Mouse (Mus musculus) gastrocnemius, postnatal 25 days (tissue): ENCODE measurements around the gene Chrna10. TPM values are rescaled to one million over a fixed set of nuclear protein-coding genes. Genes with fewer than 3 reads are reported as not detected.

Experiments
- DNase-seq: peaks from one replicate; pipeline ENCODE4 v3.0.0; 2022
- total RNA-seq, 2 experiments: library from RNA; stranded (reverse); gene quantifications; 1 replicate in 1 of 2; 2 replicates in 1 of 2; pipeline ENCODE4 v1.2.3; 2021

Chrna10 gene
- total RNA-seq, 2 experiments from 2014 or later = not detected

DNA sequence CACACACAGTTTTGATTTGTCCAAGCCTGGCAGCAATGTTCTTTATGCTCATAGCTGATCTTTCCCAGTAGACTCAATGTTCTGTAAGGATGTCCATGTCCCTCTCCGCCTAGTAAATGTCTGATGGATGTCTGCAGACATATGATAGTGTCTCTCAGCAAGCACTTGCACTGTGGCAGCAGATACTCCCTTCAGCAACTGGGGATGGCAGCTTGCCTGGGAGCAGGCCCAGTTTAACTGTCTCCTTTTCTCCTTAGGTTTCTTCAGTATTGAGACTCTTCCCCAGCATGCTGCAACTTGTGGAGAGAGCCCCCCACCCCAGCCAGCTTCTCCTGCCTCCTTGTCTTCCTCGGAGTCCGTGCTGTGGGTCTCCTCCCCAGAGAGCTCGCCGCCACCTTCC is 34.8 kb downstream of the Chrna10 start:
- DNase-seq = no peak

DNA sequence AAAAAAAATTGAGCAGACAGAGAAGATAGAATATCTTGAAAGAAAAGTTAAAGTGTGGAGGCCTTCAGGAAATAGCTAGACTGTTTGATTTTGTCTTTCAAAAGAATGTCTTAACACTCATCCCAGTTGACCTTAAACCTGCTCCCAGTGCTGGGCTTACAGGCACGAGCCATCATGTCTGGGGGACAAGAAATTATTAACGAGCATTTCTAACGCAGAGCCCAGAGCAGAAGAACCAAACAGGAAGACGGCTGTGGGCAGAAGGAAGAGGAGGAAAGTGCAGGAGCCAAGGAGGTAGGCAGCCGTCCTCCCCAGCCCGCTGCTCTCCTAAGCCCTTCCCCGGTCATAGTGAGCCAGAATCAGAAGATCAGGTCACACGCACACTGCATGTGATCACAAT is 36.3 kb downstream of the Chrna10 start:
- DNase-seq = no peak

DNA sequence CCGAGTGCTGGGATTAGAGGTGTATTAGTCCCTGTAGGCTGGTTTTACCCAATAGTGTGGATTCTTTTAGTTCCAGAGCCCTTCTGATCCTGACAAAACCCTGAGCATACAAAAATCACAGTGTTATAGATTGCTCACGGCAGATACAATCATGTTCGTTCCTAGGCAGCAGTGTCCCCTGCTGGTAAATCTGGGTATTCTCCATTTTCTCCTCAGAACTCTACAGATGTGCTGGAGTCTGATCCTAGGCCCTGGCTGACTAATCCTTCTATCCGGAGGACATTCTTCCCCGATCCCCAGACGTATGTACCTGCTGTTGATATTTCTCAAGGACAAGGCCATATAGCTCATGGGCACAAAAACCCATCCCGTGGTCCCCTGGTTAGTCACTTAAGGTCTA is 38.1 kb downstream of the Chrna10 start:
- DNase-seq = no peak

DNA sequence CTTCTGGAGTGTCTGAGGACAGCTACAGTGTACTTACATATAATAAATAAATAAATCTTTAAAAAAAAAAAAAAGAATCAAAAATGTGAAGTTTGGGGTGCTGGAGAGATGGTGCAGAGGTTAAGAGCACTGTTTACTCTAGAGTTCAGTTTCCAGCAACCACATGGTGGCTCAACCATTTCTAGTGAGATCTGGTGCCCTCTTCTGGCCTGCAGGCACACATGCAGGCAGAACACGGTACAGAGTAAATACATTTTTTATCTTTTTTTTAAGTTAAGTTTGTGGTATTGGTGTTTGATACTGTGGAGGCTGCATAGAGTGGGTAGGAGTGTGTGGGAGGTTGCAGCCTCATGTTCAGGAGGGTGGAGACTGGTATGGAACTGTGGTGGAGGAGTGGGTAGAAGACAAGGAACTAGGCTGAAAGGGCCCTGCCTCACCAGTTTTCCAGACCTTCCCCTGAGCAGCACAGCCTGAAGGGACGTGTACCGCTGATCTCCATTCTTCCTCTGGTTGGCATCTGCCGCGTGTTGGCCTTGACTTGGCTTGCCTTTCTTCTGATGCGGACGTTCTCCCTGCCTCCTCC is 39.8 kb downstream of the Chrna10 start:
- no peak for DNase-seq

DNA sequence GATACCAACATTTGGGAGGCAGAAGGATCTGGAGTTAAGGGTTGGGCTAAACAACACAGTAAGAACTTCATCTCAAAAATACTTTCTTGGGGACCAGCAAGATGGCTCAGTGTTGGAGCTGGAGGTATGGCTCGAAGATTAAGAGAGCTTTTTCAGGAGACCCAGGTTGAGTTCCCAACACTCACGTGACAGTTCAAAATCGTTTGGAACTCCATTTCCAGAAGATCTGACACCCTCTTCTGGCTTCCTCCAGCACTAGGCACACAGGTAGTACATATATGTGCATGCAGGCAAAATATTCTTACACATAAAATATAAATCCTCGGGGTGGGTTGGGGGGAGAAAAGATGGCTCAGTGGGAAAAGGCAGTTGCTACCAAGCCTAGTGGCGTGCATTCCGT is 50.3 kb downstream of the Chrna10 start:
- DNase-seq = no peak

DNA sequence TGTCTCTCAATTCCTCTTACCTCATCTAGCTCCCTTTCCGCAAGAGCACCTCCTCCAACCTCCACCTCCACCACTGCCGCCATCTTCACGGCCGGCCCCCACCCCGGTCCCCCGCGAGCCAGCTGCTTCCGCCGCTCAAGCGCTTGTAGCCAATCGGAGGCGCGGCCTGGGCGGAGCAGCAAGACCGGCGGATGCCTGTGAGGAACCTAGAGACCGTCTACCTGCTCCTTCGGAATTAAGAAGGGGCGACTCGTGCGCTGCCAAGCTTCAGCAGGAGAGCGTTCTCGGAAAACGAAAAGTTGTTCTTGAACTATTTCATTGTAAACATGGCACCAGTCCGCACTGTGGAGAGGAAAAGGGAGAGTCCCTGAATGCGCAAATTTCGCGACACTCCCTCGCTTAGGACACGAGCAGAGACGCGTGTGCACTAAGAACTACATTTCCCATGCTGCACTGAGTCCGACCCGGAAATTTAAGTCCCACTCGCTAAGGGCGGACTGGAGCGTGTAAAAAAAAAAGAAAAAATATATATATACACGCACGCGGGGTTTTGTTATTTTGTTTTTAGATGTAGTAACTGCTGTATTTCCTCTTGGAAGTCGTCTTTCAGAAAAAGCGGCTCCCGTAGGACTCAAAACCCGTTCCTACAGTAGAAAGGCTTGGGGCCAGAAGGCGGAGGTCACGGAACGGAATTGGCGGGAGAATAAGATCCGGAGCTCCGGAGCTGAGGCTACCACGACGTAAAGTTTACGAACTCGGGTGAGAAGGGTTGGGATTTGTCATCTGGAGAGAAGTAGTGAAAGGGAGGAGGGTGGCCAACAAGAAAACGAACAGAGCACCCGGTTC is 51.4 kb downstream of the Chrna10 start, which contains the start of the genes Rnf121, Xndc1 and Xntrpc:
Gene Rnf121 (minus strand): TSS at position 424 of the 846 bp plus-strand sequence.
Gene Xndc1 (plus strand): TSS at position 466 of the 846 bp plus-strand sequence.
Gene Xntrpc (plus strand): TSS at position 668 of the 846 bp plus-strand sequence.
- peak; percentile 92 for DNase-seq

DNA sequence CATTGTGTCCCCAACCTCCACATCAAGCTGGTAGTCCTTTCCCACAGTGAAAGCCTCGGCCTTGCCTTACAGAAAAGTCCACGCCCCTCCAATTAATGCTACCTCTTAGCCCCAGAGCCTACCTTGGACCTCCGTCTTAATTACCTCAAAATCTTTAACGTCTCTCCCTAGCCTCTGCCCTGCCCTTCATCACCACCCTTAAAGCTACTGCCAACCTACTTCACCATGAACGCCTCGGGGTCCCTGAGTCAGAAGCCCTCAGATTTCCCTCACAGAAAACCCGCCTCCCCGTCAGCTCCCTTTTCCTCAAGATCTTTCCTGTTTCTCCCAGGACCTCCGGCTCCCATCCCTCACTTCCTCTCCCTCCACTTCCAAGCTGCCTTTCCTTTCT is 52.0 kb downstream of the Chrna10 start:
- DNase-seq = no peak

DNA sequence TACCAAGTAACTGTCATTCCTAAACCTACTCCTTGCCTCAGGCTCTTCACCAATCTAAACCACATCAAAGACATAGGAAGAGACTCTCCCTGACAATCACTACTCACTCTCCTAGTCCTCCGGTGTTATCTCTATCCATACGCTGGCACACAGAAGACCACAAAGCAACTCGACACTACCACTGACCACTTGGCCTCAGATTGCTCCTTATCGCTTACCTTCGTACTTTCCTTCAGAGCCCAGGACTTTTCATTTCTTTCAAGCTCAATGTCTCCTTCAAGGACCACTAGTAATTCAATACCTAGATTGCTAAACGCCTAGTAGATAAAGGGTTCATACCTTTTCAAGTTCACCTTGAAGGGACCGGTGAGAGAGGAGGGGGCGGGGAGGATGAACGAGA is 52.7 kb downstream of the Chrna10 start:
- DNase-seq = no peak

DNA sequence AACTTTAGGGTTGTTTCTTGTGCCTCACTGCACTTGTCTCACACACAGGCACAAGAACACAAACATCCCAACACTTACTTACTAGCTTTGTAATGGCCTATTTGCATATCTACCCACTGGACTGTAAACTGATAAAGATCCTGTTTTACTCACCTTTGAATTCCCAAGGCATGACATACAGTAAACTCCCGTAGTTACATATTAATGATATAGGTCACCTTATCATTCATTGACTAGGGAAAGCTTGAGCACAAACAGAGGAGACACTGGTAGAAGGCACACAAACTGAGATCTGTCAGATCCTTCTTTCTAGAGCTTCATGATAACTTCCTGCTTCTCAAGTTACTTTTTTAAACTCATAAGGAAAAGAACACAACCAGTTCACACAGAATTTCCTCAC is 54.4 kb downstream of the Chrna10 start:
- DNase-seq = no peak

DNA sequence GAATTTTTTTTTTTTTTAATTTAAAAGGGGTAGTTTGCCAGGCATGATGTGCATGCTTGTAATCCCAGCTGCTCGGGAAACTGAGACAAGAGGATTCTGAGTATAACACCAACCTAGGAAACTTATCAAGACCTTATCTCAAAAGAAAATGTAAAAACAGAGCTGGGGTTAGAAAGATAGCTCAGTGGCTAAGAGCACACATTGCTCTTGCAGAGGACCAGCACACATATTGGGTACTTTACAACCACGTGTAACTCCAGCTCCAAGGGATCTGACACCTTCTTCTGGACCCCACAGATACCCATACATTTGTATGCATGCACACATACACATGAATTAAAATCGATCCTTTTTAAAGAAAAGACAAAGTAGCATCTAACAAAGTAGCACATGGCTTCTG is 55.3 kb downstream of the Chrna10 start:
- no peak for DNase-seq

Other genes starting within 250 kb of the Chrna10 start
- under 1 TPM; 0.67 to 0.77 TPM for gene Folr1, start 246.0 kb downstream of the Chrna10 start, total RNA-seq
- gene Lamtor1, start 210.9 kb downstream of the Chrna10 start, total RNA-seq = 100 to 1,000 TPM in 1 of 2 experiments, 10 to 100 TPM in 1; 94.3 to 103 TPM
- not detected for gene Tomt, start 210.5 kb downstream of the Chrna10 start, total RNA-seq
- 1 to 10 TPM; 3.0 to 4.2 TPM for gene Lrrc51, start 182.9 kb downstream of the Chrna10 start, total RNA-seq
- gene Numa1, start 182.7 kb downstream of the Chrna10 start, total RNA-seq = 10 to 100 TPM; 43.8 to 46.7 TPM
- gene Il18bp, start 98.1 kb downstream of the Chrna10 start, total RNA-seq = 1 to 10 TPM; 1.9 to 2.7 TPM
- gene Rnf121, start 51.4 kb downstream of the Chrna10 start, total RNA-seq = 10 to 100 TPM; 22.4 to 24.2 TPM
- gene Xndc1, start 51.3 kb downstream of the Chrna10 start, total RNA-seq = 1 to 10 TPM; 4.5 to 5.1 TPM
- under 1 TPM in 1 of 2 experiments, not detected in 1; 0.80 TPM for gene Xntrpc, start 51.1 kb downstream of the Chrna10 start, total RNA-seq
- gene Trpc2, start 33.7 kb downstream of the Chrna10 start, total RNA-seq = 1 to 10 TPM in 1 of 2 experiments, under 1 TPM in 1; 0.43 to 1.1 TPM
- 100 to 1,000 TPM; 383 to 418 TPM for gene Art1, start 15.1 kb downstream of the Chrna10 start, total RNA-seq
- gene Art5, start 7.3 kb downstream of the Chrna10 start, total RNA-seq = 10 to 100 TPM; 10.2 to 10.3 TPM
- 10 to 100 TPM; 19.9 to 22.9 TPM for gene Nup98, start 93.3 kb upstream of the Chrna10 start, total RNA-seq
- 10 to 100 TPM; 19.5 to 24.9 TPM for gene Pgap2, start 93.4 kb upstream of the Chrna10 start, total RNA-seq
- 10 to 100 TPM; 14.6 to 15.5 TPM for gene Rhog, start 139.2 kb upstream of the Chrna10 start, total RNA-seq
- 100 to 1,000 TPM; 169 to 171 TPM for gene Stim1, start 151.0 kb upstream of the Chrna10 start, total RNA-seq